Mouse (Mus musculus) G1E (cell line): ENCODE data around the gene Fxr2.

ENCODE experiments used
- CTCF ChIP-seq: IDR thresholded peaks from 2 replicates; pipeline ENCODE4 v1.5.1; 2012; ENCODE audit warnings: low read depth, low read length, inconsistent platforms, mixed read lengths
- GATA2 ChIP-seq: IDR thresholded peaks from 2 replicates; pipeline ENCODE4 v1.6.1; 2012; ENCODE audit warnings: low read depth, low read length, inconsistent platforms, borderline replicate concordance
- POLR2AphosphoS5 ChIP-seq: IDR thresholded peaks from 2 replicates; pipeline ENCODE4 v1.6.1; 2012; ENCODE audit warnings: low read depth, low read length, inconsistent platforms; ENCODE audit not compliant: insufficient replicate concordance

DNA sequence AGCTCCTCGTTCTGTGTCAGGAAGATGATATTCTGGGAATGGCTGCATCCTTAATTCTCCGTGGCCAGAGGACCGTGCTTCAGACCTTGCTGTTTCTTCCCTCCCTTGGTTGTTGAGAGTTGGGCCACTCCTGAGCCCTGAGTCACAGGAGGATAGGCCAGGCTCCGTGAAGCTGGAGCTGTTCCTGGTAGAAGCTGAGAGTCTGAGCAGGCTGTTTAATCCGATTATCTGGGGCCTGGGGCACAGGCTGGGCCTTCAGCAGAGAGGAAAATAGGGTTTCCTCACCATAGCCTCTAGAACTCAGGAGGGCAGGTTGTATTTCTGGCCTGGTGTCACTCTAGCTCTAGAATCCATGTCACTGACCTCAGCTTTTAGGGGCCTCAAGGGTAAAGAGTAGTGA is 20.6 kb downstream of the Fxr2 start:
- TF ChIP-seq CTCF, result no peak
- no peak for TF ChIP-seq GATA2
- no peak for TF ChIP-seq POLR2AphosphoS5
